Mouse (Mus musculus) Patski (cell line): Measurements from ENCODE around the gene Gucy2d. TPM values are rescaled to one million over a fixed set of nuclear protein-coding genes. Genes with fewer than 3 reads are reported as not detected.
A peak's percentile ranks its signal among the peaks of the same experiment; 100 is the strongest.

ENCODE experiments used
- ATAC-seq: fragments of 100-300 bp; one replicate; pipeline ENCODE4 v1.8.0; 2021
- CTCF ChIA-PET: fragments of 350-600 bp; sonication (Branson Sonifier 250); formaldehyde crosslinking; loops from one replicate; lab custom pipeline; 2022; ENCODE audit warnings: inconsistent platforms; lab: Charles Lee
- POLR2A ChIA-PET: fragments of 350-600 bp; sonication (Branson Sonifier 250); formaldehyde crosslinking; loops from one replicate; lab custom pipeline; 2022; ENCODE audit warnings: antibody characterized with exemption, inconsistent platforms; lab: Charles Lee
- DNase-seq: peaks from one replicate; pipeline ENCODE4 v3.0.0-alpha.2; 2011; ENCODE audit warnings: low read depth, low spot score
- H3K27me3 ChIP-seq: fragments of 371-371 bp; one replicate; pipeline ENCODE4 v1.5.1; 2021
- CTCF ChIP-seq: fragments of 100-300 bp; IDR thresholded peaks from one replicate; pipeline ENCODE4 v1.5.1; 2021
- in situ Hi-C: fragments of 300-500 bp; cut with MboI; formaldehyde crosslinking; loops from 3 replicates; pipeline ENCODE4 v1.11.1; 2018; ENCODE audit warnings: low pct_unique_long_range_greater_than_20kb, mixed read lengths
- polyA plus RNA-seq: library from polyadenylated mRNA; unstranded; gene quantifications from one replicate; pipeline ENCODE4 v1.2.3, GENCODE M21; 2021

Gucy2d gene
- not detected for polyA plus RNA-seq

DNA sequence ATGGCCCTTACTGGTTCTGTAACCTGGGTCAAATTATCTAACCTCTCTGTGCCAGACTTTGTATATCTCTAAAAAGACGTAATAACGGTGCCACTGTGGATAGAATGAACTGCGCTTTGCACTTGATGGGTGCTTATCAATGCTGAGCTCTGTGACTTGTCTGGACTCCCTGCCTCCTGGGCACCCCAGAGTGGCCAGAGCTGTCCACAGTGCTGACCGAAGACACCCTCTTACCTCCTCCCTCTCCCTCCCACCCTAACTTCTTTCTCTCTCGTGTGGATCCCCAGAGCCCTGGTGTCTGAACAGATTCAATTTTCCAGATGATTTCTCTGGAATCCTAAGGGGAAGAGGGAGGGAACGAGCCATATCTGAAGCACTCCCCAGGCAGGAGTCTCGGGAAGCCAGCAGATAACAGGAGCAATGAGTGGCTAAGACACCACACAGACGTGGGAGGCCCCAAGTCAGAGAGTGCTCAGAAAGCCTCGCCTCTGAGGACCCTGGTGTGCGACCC, at the start of gene Gucy2d:
Gene Gucy2d, plus strand, starts transcription at position 461 of the 511 bp plus-strand sequence.
- ATAC-seq, result no peak
- POLR2A ChIA-PET, result no interaction called here
- H3K27me3 ChIP-seq, result peaks cover 37% of the 10 kb centered on the region
- TF ChIP-seq CTCF, result no peak
- DNase-seq, result no peak
- in situ Hi-C loops, result no loop called here
- CTCF ChIA-PET, result interaction anchor here (1.8 kb wide), 1 partner anchor 92 kb away, joined by 7 read pairs; no protein-coding TSS in a partner anchor

DNA sequence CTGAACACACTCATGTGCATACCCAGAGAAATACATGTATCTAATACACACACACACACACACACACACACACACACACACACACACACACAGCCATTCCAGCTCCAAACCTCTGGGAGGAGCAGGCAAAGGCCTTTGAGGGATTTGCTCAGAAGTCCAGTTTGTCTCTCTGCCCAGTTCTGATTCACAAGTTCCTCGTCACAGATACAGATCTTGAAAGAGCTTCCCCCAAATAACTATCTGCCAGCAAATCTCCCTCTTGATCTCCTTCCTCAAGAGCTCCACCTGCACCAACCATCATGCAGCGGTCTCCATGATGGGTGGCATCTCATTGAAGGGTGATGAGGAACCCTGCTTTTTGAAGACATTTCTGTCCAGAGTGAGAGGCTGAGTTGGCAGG, 49.7 kb upstream of the Gucy2d start:
- in situ Hi-C loops, result no loop called here
- no peaks in the 10 kb centered on the region for H3K27me3 ChIP-seq
- ATAC-seq, result no peak
- ChIA-PET CTCF (interaction anchor here (1.1 kb wide), 1 partner anchor 32 kb away, joined by 3 read pairs; no protein-coding TSS in a partner anchor), POLR2A (no interaction called here)
- no peak for DNase-seq
- TF ChIP-seq CTCF, result no peak

GRCm38 (mm10) chr7:98391351-98391936, 48.8 kb upstream of the Gucy2d start:
- peak; percentile 89 for ATAC-seq

DNA sequence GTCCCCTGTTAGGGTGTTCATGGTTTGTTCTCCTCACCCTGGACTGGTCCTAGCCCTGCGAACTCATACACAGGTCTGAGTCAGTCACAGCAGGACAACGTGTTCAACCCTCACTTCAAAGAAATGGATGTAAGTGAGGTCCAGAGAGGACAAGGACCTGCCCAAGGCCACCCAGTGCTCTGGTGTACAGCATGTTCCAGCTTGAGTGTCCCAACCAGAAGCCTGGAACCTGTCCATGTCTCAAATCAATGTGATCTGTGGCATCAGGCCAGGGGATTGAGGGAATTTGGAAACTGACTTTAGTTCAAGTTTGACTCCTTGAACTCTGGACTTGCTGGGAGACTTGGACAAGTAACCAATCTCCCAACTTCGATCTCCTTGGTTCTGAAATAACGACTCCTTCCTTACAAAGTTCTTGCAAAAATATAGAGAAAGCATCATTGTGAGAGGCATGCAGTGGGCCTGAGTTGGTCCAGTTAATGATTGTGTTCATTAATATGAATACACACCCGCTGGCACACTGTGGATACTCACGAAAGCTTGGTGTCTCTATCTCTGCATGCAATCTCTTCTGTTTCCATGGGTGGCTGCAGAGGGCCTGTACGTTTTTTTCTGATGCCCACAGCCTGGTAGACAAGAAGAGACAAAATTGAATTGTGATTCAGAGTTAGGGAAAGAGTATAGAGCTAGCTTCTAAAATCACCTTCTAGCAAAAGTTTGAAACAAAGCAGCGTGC, 47.6 kb upstream of the Gucy2d start:
- in situ Hi-C loops, result no loop called here
- DNase-seq, result no peak
- no peaks in the 10 kb centered on the region for H3K27me3 ChIP-seq
- TF ChIP-seq CTCF, result no peak
- ChIA-PET POLR2A (interaction anchor here (0.6 to 1.5 kb wide), 2 partner anchors 12 to 23 kb away, joined by 3 read pairs; no protein-coding TSS in a partner anchor), CTCF (interaction anchor here (1.7 kb wide), 2 partner anchors 10 to 45 kb away, joined by 5 to 6 read pairs; no protein-coding TSS in a partner anchor)
- no peak for ATAC-seq

More at GRCm38 (mm10) chr7:98391351-98391936, 48.8 kb upstream of the Gucy2d start:
- in situ Hi-C loops, result no loop called here
- ChIA-PET CTCF (interaction anchor here (0.9 to 1.7 kb wide), 4 partner anchors 12 to 43 kb away, joined by 3 to 6 read pairs (median 3); no protein-coding TSS in a partner anchor), POLR2A (interaction anchor here (0.6 to 1.5 kb wide), 2 partner anchors 13 to 25 kb away, joined by 3 read pairs; no protein-coding TSS in a partner anchor)
- DNase-seq, result peak; percentile 99
- TF ChIP-seq CTCF, result no peak
- no peaks in the 10 kb centered on the region for H3K27me3 ChIP-seq

- POLR2A ChIA-PET, result no interaction called here
- in situ Hi-C loops, result no loop called here
- CTCF ChIA-PET, result interaction anchor here (0.7 kb wide), 1 partner anchor 10 kb away, joined by 5 read pairs; no protein-coding TSS in a partner anchor
- no peaks in the 10 kb centered on the region for H3K27me3 ChIP-seq
- DNase-seq, result no peak
- ATAC-seq, result no peak
- no peak for TF ChIP-seq CTCF
These were observed 37.3 kb upstream of the Gucy2d start for GRCm38 (mm10) chr7:98402582-98403574.

- DNase-seq, result no peak
- TF ChIP-seq CTCF, result no peak
- ChIA-PET POLR2A (no interaction called here), CTCF (interaction anchor here (1.0 to 1.3 kb wide), 2 partner anchors 9 to 34 kb away, joined by 3 to 6 read pairs; no protein-coding TSS in a partner anchor)
- no peaks in the 10 kb centered on the region for H3K27me3 ChIP-seq
- in situ Hi-C loops, result no loop called here
- no peak for ATAC-seq
These were observed 36.2 kb upstream of the Gucy2d start for GRCm38 (mm10) chr7:98403996-98404395.

DNA sequence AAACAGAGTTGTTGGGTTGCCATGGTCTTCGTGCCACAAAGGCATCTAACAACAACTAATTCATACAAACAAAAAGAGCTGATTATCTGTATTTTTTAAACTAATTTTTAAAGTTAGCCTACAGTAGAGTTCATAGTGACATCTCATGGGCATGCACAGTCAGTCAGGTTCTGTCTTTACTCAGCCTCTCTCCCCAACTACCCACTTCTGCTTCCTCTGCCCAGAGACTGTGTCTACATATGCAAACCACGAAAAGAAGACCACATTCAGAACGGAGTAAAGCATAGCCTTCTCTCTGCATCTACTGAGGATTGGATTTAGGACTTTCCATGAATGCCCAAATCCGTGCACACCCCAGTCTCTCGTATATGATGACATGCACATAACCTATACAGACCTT, 32.6 kb upstream of the Gucy2d start:
- in situ Hi-C loops, result no loop called here
- no peaks in the 10 kb centered on the region for H3K27me3 ChIP-seq
- POLR2A ChIA-PET, result no interaction called here
- DNase-seq (no peak), ATAC-seq (no peak)
- CTCF ChIA-PET, result no interaction called here
- no peak for TF ChIP-seq CTCF

DNA sequence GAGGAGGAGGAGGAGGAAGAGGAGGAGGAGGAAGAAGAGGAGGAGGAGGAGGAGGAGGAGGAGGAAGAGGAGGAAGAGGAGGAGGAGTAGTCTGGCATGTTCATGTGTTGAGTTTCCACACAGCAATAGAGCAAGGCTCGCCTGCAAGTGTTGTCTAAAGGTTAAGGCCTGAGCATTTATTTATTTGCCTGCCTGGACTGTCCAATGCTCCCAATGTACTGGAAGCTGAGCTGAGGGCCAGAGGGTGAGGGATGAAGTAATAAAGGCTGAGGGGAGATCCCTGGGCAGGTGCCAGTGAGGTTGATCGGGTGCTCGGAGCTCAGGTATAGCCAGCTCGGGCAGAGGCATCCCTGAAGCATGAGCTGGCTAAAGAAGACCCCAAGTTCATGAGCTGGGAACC, 27.1 kb upstream of the Gucy2d start:
- in situ Hi-C loops, result no loop called here
- ATAC-seq (no peak), DNase-seq (no peak)
- CTCF ChIA-PET, result no interaction called here
- no peaks in the 10 kb centered on the region for H3K27me3 ChIP-seq
- POLR2A ChIA-PET, result no interaction called here
- no peak for TF ChIP-seq CTCF

DNA sequence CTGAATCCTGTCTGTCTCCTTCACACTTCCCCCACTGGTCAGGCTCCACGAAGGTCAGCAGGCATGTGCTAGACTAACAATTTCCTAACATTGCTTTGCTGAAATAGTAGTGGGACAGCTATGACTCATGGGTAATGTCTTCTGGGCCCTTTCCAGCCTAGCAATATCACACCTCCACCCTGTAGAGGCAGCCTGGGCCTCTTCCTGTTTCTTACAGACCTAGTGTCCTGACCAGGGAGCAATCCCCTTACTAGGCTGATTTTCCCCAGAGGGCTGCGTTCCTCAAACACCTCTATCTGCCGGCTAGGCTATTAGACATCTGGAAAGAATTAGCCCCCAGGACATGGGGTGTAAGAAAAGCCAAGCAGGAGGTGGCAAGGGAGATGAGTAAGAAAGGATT, 24.7 kb upstream of the Gucy2d start:
- DNase-seq (peak; percentile 59), ATAC-seq (peak; percentile 67)
- CTCF ChIA-PET, result interaction anchor here (0.7 to 1.0 kb wide), 2 partner anchors 9 to 13 kb away, joined by 3 read pairs; no protein-coding TSS in a partner anchor

More for the DNA sequence above, 24.7 kb upstream of the Gucy2d start:
- POLR2A ChIA-PET, result interaction anchor here (1.4 kb wide), 1 partner anchor 24 kb away, joined by 3 read pairs; no protein-coding TSS in a partner anchor
- TF ChIP-seq CTCF, result no peak
- in situ Hi-C loops, result no loop called here
- no peaks in the 10 kb centered on the region for H3K27me3 ChIP-seq
